Mouse (Mus musculus): ENCODE measurements around the gene Sh3glb2. TPM values are rescaled to one million over a fixed set of nuclear protein-coding genes. Genes with fewer than 3 reads are reported as not detected.

Gene Sh3glb2
- total RNA-seq, 2 experiments from 2014 or later, result 255 to 284 TPM

DNA sequence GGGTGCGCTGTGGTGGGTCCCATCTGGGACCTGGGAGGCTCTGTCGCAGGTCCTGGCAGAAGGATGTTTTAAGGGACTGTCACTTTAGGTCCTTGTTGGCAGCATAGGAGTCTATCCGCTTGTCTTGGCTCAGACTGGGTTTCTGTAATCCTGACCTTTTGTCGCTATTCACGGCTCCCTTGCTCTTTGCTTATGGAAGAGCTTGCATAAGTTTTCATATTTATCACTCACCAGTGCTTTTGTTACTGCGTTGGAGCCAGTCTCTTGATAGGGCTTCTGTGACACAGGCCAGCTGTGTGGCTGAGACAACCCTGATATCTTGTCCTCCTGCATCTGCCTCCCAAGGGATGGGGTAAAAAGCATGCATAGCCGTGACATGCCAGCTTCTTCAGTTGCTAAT is 20.2 kb upstream of the Sh3glb2 start:
- DNase-seq, result no peak

DNA sequence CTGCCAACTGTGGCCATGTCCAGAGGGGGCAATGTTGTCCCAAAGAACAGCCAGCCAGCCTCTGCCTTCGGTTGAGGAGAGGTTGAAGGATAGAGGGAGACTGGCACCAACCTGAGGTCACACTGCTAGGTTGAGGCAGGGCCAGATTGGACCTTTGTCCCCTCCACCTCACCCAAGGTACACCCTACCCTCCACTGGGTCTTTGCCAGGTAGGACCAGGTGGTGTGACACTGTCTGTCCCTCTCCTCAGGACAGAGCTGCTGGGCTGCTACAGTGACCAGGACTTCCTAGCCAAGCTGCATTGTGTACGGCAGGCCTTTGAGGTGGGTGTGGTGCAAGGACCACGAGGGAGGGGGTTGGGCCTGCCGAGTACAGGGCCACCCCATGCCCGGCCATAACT is 18.6 kb upstream of the Sh3glb2 start:
- no peak for DNase-seq

- DNase-seq, result no peak
These were observed 16.8 kb upstream of the Sh3glb2 start for GRCm38 (mm10) chr2:30375893-30376292.

- DNase-seq, result no peak
These were observed 13.6 kb upstream of the Sh3glb2 start for GRCm38 (mm10) chr2:30372726-30373125.

DNA sequence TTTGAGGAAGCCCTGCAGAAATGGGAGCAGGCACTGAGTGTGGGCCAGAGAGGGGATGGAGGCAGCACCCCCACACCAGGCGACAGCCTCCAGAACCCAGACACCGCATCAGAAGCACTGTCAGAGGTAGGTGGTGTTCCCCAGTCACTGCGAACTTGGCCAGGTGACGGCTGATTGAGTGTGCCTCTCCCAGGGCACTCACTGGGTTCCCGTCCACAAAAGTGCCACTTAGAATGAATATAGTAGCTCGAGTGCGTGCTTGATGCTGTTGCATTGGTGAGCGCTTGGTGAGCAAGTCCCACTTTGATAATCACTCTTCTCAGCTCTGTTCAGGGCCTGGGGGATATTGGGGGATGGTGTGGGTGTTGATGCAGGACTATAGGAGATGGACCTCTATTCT is 12.4 kb upstream of the Sh3glb2 start:
- no peak for DNase-seq

DNA sequence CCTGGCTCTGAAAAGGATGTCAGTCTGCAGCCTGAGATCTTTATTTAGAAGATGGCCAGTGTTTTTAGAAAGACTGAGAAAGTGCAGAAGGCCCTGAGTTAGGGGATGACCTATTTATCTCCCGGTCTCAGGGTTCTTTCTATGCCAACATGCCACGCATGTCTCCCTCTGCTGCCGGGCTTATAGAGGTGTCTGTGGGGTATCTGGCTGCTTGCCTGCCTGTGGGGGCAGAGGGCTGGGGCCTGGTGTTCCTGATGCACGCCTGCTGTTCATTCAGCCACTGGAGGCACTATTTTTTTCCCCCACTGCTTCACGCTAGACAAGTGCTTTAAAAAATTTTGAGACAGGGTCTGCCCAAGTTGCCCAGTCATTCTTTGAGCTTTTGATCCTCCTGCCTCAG is 7.1 kb upstream of the Sh3glb2 start:
- no peak for DNase-seq

DNA sequence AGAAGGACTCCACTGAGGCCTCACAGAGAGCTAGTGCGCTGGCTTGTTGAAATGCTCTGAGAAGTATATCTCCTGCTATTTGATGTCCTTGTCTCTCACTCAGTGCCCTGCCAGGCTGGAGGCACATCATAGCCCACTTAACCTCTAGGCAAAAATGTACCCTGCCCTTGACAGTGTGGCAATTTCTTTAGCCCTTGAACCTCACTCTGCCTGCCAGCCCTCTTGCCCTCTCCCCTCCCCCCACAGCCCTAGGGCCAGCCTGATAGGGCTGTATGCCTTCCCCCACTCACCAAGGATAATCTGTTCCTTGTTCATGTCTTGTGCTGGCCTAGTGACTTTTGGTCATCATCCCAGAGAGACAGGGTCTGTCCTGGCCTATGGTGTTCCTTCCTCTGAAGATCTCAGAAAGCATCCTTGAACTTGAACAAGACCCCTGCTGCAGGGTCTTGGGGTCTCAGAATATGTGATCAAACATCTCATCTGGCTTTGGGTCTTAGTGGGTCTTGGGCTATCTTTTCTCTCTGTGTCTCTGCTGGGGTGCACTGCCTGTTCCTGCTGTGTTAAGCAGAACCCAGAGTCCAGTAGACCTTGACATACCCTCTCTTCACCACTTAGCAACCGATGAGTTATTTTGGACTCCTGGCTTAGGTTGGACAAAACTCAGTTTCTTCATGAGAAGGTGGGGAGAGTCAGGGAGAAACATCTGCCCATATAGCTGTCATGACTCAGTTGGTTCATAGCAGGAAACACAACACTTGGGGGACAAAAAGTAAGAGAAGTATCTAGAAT is 6.3 kb upstream of the Sh3glb2 start:
- no peak for DNase-seq

DNA sequence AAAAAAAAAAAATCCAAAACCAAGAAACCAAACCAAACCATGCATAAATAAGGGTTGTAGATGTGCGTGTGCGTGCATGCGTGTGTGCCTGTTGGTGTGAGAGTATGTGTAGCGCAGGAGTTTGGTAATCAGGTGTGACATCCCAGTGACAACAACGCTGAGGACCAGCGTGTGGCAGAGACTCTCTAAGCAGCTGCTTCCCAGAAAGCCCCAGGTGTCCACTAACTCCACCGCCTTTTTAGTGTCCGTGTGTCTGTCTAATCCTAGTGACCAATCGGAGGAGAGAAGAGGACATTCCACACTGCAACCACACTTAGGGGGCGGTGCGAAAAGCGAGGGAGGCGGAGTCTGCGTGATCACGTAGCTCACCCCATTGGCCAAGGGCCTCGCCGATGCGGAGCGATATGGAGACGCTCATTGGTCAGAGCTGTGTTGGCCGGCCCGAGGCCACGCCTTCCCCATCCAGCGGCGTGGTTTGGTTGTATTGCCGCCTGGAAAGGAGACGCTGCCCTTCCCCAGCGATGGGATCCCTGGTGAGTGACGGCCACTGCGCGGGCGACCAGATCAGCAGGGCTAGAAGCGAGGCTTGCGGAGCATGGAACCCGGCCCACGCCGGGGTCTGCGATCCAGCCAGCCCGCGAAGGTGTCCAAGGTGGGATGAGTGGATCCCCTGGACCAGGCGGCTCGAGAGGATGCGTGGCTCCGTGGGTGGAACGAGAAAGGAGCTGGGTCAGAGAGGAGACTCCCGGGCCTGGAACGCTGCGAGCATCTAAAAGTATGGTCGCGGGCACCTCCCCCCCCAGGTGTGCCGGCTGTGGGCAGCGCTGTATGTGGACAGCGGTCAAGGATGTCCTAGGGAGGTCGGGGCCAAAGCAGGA is 4.9 kb upstream of the Sh3glb2 start, which contains the start of gene Miga2:
Gene Miga2, plus strand, starts transcription at position 461 of the 878 bp plus-strand sequence.
- peak; percentile 99 for DNase-seq

DNA sequence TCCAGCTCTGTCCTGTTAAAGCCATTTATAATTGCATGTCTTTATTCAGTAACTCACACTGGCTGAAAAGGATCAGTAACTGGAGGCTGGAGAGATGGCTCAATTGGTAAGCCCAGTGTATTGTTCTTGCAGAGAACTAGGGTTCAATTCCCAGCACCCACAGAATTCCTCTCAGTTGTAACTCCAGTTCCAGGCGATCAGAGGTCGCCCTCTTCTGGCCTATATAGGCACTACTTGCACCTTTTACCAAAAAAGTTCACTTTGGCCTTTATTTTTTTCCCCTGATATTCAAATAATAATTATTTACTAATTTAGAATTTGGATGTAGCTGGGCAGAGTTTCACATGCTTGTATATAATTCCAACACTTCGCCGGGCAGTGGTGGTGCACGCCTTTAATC is 3.7 kb upstream of the Sh3glb2 start:
- no peak for DNase-seq

GRCm38 (mm10) chr2:30360626-30361025 is 1.5 kb upstream of the Sh3glb2 start:
- DNase-seq, result no peak

DNA sequence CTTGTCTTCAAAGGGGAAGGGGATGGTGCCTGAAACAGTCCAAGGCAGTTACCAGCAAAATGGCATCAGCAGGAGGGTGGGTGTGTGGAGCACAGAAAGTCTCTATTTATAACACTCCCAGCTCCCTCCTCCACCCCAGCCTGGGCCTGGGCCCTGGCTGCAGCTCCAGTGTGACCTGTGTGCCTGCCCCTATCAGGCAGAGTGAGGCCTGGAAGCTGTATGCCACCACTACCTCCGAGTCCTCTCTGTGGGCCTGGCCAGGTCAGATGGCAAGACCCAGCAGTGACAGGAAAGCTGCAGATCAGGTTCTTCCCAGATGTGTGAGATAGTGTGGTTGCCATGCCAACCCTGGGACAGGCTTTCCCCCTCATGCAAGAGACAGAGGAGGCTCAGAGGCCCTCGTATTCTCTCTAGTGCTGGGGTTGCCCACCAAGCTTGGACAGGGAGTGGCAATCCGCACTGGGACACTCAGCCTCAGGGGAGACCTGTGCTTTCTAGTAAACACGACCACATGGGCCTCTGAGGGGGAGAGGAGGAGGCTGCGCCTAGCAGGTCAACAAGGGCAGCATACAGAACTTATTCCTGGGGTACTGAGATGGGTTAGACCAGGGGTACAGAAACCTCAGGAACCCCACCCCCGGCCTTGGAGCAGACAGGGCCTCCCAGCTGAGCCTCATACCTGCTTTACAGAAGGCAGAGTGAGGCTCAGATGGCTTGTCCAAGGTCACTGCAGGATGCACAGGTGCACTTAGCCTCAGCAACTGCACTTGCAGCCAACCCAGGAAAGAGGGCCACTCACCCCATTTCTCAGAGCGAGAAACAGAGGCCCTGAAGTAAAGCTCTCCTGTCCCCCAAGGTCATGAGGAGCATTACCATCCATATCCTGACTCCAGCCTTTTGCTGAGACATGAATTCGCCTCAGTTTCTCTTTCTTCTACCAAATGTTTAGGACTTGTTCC is 1.3 kb downstream of the Sh3glb2 start:
- DNase-seq, result peak in 1 of 2 experiments; percentile 26

- no peak for DNase-seq
These were observed 2.2 kb downstream of the Sh3glb2 start for GRCm38 (mm10) chr2:30356906-30357305.

- no peak for DNase-seq
These were observed 2.9 kb downstream of the Sh3glb2 start for GRCm38 (mm10) chr2:30356266-30356665.

DNA sequence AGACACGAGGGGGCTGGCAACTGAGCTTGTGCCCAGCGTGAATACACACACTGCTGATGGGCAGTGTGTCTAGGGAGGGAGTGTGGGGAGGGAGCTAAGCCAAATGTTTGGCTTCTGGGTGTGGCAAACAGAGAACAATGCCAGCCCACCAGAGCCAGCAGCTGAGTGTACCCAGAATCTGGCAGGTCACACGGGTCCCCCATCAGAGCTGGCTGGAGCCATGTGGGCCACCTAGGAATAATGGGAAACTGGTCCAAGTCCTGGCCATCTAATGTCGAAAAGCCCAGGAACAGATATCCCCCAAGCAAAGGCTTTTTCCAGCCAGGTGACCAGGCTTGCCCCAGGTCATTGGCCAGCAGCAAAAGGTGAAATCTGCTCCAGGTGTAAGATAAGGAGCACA is 3.3 kb downstream of the Sh3glb2 start:
- DNase-seq, result no peak

DNA sequence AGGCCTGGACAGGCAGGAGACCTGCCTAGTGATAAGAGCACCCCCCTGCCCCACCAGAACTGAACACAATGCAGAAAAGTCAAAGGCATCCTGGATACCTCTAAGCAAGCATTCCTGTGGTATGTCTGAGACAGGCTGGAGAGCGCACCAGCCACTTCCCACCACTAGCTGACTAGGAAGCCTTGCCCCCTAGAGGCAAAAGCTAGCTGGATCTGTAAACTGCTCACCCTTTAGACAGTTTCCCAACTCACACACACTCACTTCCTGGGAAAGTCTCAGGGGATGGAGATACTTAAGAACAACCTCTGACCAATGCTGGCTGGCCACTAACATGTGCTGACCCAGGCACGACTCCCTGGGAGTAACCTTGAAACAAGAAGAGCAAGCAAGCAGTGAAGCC is 8.0 kb downstream of the Sh3glb2 start:
- no peak for DNase-seq

GRCm38 (mm10) chr2:30349196-30349595 is 9.9 kb downstream of the Sh3glb2 start:
- DNase-seq, result no peak

- no peak for DNase-seq
These were observed 13.0 kb downstream of the Sh3glb2 start for GRCm38 (mm10) chr2:30345971-30346676.

DNA sequence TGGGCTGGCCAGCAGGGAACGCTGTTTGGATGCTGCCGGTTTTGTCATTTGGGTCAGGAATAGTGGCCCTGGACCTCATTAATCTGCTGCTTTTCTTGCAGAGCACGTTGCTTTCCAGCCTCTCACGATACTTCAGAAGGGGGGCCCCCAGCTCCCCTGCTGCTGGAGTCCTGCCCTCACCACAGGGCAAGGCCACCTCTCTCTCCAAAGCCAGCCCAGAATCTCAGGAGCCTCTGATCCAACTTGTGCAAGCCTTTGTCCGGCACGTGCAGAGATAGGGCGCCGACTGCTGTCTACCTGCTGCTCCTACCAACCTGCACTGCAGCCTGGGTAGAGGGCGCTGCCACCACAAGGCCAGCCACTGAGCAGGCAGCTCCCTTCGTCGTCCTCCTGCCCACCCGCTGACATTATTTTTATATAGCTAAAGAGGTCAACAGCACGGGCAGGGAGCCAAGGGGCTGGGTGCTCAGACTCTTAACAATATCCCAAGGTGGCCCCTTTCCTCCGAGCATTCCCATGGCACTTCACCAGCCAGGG is 15.5 kb downstream of the Sh3glb2 start:
- DNase-seq, result no peak

DNA sequence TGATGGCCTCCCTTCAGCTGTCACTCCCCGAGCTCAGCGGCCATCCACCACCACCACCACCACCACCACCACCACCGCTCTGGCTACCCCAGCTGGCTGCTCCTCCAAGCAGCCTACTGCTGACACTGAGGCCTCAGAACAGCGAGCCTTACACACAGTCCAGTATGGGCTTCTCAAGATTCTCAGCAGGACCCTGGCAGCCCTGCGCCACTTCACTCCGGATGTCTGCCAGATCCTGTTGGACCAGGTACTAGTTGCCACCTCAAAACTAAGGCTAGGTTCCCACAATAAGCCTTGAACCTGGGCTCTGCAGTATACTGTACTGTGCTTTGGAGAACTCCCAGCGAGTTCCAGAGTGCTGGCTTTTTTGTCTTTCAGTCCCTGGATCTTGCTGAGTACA is 16.6 kb downstream of the Sh3glb2 start:
- no peak for DNase-seq

DNA sequence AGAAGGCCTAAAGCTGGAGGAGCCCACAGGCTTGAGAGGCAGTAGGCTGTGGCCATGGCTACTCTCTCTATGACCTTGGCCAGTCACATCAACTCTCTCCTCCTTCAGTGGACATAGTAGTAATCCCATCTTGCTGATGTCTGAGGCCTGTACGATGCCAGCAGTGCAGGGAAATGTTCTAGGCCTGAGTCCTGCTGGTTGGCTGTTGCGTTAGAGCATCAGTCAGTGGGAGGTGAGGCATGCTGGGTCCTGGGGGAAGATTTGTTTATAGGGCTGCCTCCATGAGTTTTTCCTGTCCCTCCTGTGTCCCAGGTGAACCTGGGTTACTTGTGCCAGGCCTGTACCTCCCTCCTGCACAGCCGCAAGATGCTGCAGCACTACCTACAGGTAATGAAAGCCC is 17.1 kb downstream of the Sh3glb2 start:
- DNase-seq, result no peak

DNA sequence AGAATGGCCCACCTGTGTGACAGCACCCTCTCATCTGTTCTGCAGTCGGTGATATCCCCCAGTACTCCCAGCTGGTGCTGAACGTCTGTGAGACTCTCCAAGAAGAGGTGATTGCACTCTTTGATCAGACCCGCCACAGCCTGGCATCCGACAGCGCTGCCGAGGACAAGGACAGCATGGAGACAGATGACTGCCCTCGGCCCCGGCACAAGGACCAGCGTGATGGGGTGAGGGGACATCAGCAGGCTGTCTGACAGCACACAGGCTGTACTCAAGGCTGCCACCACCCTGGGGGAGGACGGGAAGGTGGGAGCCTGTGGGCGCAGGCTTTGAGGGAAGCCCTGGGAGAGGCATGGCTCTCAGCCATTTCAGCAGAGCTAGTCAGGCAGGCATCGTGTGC is 22.0 kb downstream of the Sh3glb2 start:
- no peak for DNase-seq

All from layer of hippocampus, postnatal 36 days (tissue).